Mouse (Mus musculus) limb, embryonic 11.5 days (tissue): Measurements from ENCODE around the gene Rab11fip3. TPM values are rescaled to one million over a fixed set of nuclear protein-coding genes. Genes with fewer than 3 reads are reported as not detected.

Experiments used
- ATAC-seq: fragments of 200-750 bp; cut with Nextera tagmentation; 2 replicates; pipeline ENCODE4 v1.8.0; 2017; ENCODE audit warnings: low read depth; ENCODE audit not compliant: insufficient number of reproducible peaks, low FRiP score, low TSS enrichment
- DNase-seq: peaks from one replicate; pipeline ENCODE4 v3.0.0-alpha.2; 2015; ENCODE audit warnings: low spot score
- H3K27ac ChIP-seq: fragments of 300-500 bp; sonication (generic); replicated peaks from 2 replicates; pipeline ENCODE4 v1.5.1; 2014; ENCODE audit warnings: low read depth, mild to moderate bottlenecking, low read length
- H3K27me3 ChIP-seq: fragments of 300-500 bp; sonication (generic); 2 replicates; pipeline ENCODE4 v1.6.1; 2014; ENCODE audit warnings: mild to moderate bottlenecking, low read length, mixed read lengths; ENCODE audit not compliant: control insufficient read depth, insufficient read depth
- H3K36me3 ChIP-seq: fragments of 300-500 bp; sonication (generic); 2 replicates; pipeline ENCODE4 v1.6.1; 2014; ENCODE audit warnings: mild to moderate bottlenecking, low read length, moderate library complexity, mixed read lengths; ENCODE audit not compliant: control insufficient read depth, insufficient read depth
- H3K4me1 ChIP-seq: fragments of 300-500 bp; sonication (generic); 2 replicates; pipeline ENCODE4 v1.6.1; 2014; ENCODE audit warnings: low read length, mixed read lengths; ENCODE audit not compliant: control insufficient read depth, insufficient read depth
- H3K4me2 ChIP-seq: fragments of 300-500 bp; sonication (generic); 2 replicates; pipeline ENCODE4 v1.6.1; 2014; ENCODE audit warnings: low read depth, mild to moderate bottlenecking, moderate library complexity; ENCODE audit not compliant: severe bottlenecking
- H3K4me3 ChIP-seq: fragments of 300-500 bp; sonication (generic); 2 replicates; pipeline ENCODE4 v1.5.1; 2014; ENCODE audit warnings: low read depth, low read length
- H3K9ac ChIP-seq: fragments of 300-500 bp; sonication (generic); 2 replicates; pipeline ENCODE4 v1.6.1; 2014; ENCODE audit warnings: mild to moderate bottlenecking, low read length
- H3K9me3 ChIP-seq: fragments of 300-500 bp; sonication (generic); 2 replicates; pipeline ENCODE4 v1.6.1; 2016; ENCODE audit warnings: low read length; ENCODE audit not compliant: control insufficient read depth
- WGBS: fragments of 180-500 bp; shearing (Covaris S2); extraction: QIAGEN DNeasy Blood & Tissue Kit; methylation state at CpG from one replicate; pipeline ENCODE4 v1.1.7; 2014; 5-methylcytosine and 5-hydroxymethylcytosine counted together
- polyA plus RNA-seq: library from polyadenylated mRNA; unstranded; fragments of >200 nt; fragmentation: Nextera tagmentation; extraction: Ambion mirVana; gene quantifications from 2 replicates; pipeline ENCODE4 v1.2.1, GENCODE M21; 2014

The Rab11fip3 gene
- polyA plus RNA-seq, 1 experiment from 2014 or later = 15.9 TPM

DNA sequence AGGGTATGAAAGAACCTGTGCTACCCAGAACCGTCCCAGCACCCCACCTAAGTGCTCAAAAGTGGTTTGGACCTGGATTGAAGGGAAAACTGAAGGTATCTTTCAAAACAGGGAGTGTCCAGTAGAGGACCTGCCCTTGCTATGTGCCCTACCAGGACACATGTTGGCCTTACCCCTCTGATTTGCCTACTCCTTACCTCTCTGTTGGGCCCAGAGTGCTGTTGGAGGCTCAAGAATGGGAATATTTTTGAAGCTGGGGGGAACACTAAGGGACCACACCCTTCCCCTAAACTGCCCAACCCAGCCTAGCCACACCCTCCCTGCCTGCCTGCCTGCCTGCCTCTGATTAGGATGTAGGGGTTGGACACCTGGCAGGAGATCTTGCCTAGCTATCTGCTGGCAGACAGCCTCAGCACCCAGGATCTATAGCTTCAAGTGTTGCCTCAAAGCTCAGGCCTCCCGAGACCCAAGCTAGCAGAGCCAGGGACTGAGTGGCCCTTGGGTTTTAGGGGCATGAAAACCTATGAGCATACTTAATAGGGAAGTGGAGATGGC, 126.7 kb downstream of the Rab11fip3 start:
- Histone ChIP-seq H3K27me3 (no peaks in the 10 kb centered on the region), H3K4me3 (no peak overlapping the region; the same call in 1 of the 2 replicates), H3K36me3 (peaks cover 3% of the 10 kb centered on the region; the same call in 1 of the 2 replicates), H3K9me3 (no peaks in the 10 kb centered on the region), H3K27ac (no peak overlapping the region), H3K4me2 (peak overlapping the region; percentile 69; the same call in 1 of the 2 replicates), H3K4me1 (peaks cover 11% of the 10 kb centered on the region), H3K9ac (no peak overlapping the region)
- no peak; the same call in 1 of the 2 replicates for ATAC-seq
- no peak for DNase-seq
- WGBS = 85% methylated on average over 2 of the region's 2 CpGs

DNA sequence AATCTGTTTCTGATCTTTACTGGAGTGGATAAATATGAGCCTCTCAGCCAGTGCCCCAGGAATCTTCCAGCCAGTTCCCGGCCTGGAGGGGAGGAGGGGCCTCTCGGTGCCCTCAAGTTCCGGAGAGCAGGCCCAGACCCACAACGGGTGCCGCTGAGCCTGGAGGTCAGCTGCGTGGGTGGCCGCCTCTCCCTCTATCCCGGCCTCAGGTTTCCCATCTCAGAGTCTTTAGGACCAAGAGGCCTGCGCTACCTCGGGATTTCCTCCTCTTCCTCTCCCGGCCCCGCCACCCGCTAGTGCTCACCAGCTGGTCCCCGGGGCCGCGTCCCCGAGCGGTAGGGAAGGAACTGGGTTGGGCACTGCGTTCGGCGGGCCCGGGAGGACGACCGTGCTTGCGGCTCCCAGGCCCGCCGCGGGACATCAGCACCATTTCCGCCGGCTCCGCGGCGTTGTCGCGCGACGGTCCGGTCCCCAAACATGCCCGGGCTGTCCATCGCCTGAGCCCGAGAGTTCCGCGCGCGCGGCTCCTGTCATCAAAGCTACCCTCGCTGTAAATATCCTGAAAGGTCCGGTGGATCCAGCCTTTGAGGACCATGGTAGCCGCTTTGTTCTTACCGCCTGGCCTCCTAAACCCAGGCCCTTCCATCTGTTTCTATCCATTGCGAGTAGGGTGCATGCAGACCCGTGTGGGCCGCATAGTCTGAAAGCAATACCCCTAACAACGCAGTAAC, 127.7 kb downstream of the Rab11fip3 start:
- Histone ChIP-seq H3K36me3 (peaks cover 10% of the 10 kb centered on the region), H3K27me3 (no peaks in the 10 kb centered on the region), H3K27ac (peak overlapping the region; percentile 89), H3K4me1 (peaks cover 11% of the 10 kb centered on the region), H3K9ac (peak overlapping the region; percentile 97), H3K4me2 (peak overlapping the region; percentile 69), H3K4me3 (peak overlapping the region; percentile 92), H3K9me3 (no peaks in the 10 kb centered on the region)
- DNase-seq (peak; percentile 86), ATAC-seq (peak; percentile 70; the same call in 1 of the 2 replicates)
- 3% methylated on average over 53 of the region's 54 CpGs for WGBS

Other genes with a start within 250 kb of the Rab11fip3 start
- gene Wdr24, start 245.9 kb downstream of the Rab11fip3 start, polyA plus RNA-seq = 27.7 and 27.9 TPM in 2 replicates
- gene Jmjd8, start 240.7 kb downstream of the Rab11fip3 start, polyA plus RNA-seq = 45.5 and 55.0 TPM in 2 replicates
- gene Stub1, start 236.2 kb downstream of the Rab11fip3 start, polyA plus RNA-seq = 341 and 353 TPM in 2 replicates
- gene Rhbdl1, start 232.3 kb downstream of the Rab11fip3 start, polyA plus RNA-seq = 1.2 TPM in 2 replicates
- 0.77 and 0.95 TPM in 2 replicates for gene Gm20683, start 227.8 kb downstream of the Rab11fip3 start, polyA plus RNA-seq
- 9.4 and 10.7 TPM in 2 replicates for gene Rhot2, start 224.7 kb downstream of the Rab11fip3 start, polyA plus RNA-seq
- gene Wdr90, start 208.1 kb downstream of the Rab11fip3 start, polyA plus RNA-seq = 19.3 and 22.4 TPM in 2 replicates
- gene Mcrip2, start 200.8 kb downstream of the Rab11fip3 start, polyA plus RNA-seq = 7.8 and 10.7 TPM in 2 replicates
- 55.9 and 60.9 TPM in 2 replicates for gene Mettl26, start 194.5 kb downstream of the Rab11fip3 start, polyA plus RNA-seq
- gene Wfikkn1, start 188.7 kb downstream of the Rab11fip3 start, polyA plus RNA-seq = 0.68 and 0.75 TPM in 2 replicates
- 19.2 and 19.7 TPM in 2 replicates for gene Rab40c, start 149.8 kb downstream of the Rab11fip3 start, polyA plus RNA-seq
- gene Pigq, start 124.6 kb downstream of the Rab11fip3 start, polyA plus RNA-seq = 50.9 and 52.8 TPM in 2 replicates
- gene Nhlrc4, start 124.6 kb downstream of the Rab11fip3 start, polyA plus RNA-seq = 0.27 TPM in 1 of 2 replicates, not detected in the other
- 0.18 and 0.33 TPM in 2 replicates for gene A930017K11Rik, start 117.0 kb downstream of the Rab11fip3 start, polyA plus RNA-seq
- gene Capn15, start 83.8 kb downstream of the Rab11fip3 start, polyA plus RNA-seq = 23.8 and 25.7 TPM in 2 replicates
- 19.0 and 22.3 TPM in 2 replicates for gene Decr2, start 20.8 kb upstream of the Rab11fip3 start, polyA plus RNA-seq
- gene Nme4, start 26.0 kb upstream of the Rab11fip3 start, polyA plus RNA-seq = 111 and 122 TPM in 2 replicates
- gene Tmem8, start 43.7 kb upstream of the Rab11fip3 start, polyA plus RNA-seq = 0.40 and 0.55 TPM in 2 replicates
- 259 and 283 TPM in 2 replicates for gene Mrpl28, start 53.9 kb upstream of the Rab11fip3 start, polyA plus RNA-seq
- 17.1 and 23.7 TPM in 2 replicates for gene Axin1, start 69.1 kb upstream of the Rab11fip3 start, polyA plus RNA-seq
- 0.27 and 1.1 TPM in 2 replicates for gene Pdia2, start 129.5 kb upstream of the Rab11fip3 start, polyA plus RNA-seq
- gene Rgs11, start 133.4 kb upstream of the Rab11fip3 start, polyA plus RNA-seq = 1.1 and 1.8 TPM in 2 replicates
- gene Arhgdig, start 138.2 kb upstream of the Rab11fip3 start, polyA plus RNA-seq = 3.5 and 4.7 TPM in 2 replicates
- 25.7 and 26.0 TPM in 2 replicates for gene Fam234a, start 174.7 kb upstream of the Rab11fip3 start, polyA plus RNA-seq
- 146 and 153 TPM in 2 replicates for gene Luc7l, start 183.3 kb upstream of the Rab11fip3 start, polyA plus RNA-seq